Mouse (Mus musculus): ENCODE data around the gene Celsr1. TPM values are rescaled to one million over a fixed set of nuclear protein-coding genes. Genes with fewer than 3 reads are reported as not detected.

Gene Celsr1
- polyA plus RNA-seq, 1 experiment = 0.16 TPM

DNA sequence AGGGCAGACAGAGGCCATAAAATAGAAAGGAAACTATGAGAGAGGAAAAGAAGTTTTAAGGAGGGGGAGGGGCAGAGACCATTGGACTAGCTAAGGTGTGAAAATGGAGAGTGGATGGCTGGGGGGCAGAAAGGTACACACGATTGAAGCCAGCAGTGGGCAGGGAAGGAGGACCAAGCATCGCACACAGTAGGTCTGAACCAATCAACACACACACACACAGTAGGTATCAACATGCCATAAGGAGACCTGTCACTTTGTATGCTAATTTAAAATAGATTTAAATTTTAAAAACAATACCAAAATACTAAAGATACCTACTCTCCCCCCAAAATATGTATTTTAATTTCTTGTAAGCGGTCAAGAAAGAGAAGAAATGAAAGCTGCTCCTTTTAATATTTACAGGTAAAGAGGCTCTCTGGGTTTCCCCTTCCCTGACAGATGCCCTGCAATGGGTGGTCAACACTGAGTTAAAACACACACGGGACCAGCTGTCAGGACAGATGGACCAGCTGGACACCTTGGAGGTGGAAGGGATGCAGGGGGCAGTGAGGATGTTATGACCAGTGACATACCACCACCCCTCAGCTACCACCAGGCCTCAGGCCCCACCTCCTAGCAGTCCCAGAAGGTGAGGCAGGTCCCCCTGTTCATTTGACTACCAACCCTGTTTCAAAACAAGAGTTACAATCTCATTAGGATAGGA is 34.9 kb downstream of the Celsr1 start:
- Histone ChIP-seq H3ac (ENCODE audit: control insufficient read depth, insufficient read length, low read depth) (no peak overlapping the region), H3K79me3 (ENCODE audit: low read depth) (no peaks in the 10 kb centered on the region), H3K79me2 (ENCODE audit: control insufficient read depth, insufficient read depth) (no peaks in the 10 kb centered on the region), H3K27me3 (ENCODE audit: control insufficient read depth, insufficient read depth, insufficient read length) (peaks cover 76% of the 10 kb centered on the region), H3K4me3 (ENCODE audit: insufficient read depth, poor library complexity, severe bottlenecking) (no peak overlapping the region), H3K36me3 (ENCODE audit: control insufficient read depth, insufficient read depth) (no peaks in the 10 kb centered on the region)
- TF ChIP-seq CTCF (IDR thresholded peaks at IDR 0.05; ENCODE audit: control insufficient read depth, insufficient read depth, insufficient read length) (no peak), USF1 (IDR thresholded peaks at IDR 0.05; ENCODE audit: low read depth) (no peak)

DNA sequence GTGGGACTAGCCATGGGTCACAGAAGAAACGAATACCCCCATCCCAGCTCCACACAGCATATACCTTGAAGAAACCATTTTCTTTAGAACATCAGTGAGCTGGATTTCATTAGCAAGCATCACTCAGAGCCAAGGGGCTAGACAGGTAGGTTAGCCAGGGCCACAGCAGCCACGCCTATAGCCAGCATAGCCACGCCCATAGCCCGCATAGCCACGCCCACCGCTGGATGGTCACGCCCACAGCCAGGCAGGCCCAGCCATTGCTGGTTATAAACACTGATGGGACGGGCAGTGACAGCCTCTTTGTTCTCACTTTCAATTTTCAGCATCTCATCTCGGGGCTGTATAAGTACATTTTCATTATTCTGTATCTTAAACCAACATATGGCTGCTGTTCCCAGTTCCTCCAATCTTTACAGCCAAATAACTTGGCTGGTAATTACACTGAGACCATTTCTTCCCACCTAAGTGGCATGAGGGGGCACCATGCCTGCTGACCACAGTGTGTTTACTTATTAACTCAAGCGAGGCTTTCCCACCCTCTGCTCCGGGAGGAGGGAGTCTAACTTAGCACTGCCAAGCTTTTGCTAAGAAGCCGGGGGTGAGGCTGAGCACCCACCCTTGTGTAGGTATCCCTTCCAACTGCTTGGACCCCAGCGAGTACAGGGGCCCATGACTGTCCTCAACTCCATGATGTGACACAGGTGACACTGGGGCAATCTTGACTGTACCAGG is 37.4 kb downstream of the Celsr1 start:
- Histone ChIP-seq H3K4me3 (ENCODE audit: insufficient read depth, poor library complexity, severe bottlenecking) (no peak overlapping the region), H3ac (ENCODE audit: control insufficient read depth, insufficient read length, low read depth) (no peak overlapping the region), H3K27me3 (ENCODE audit: control insufficient read depth, insufficient read depth, insufficient read length) (peaks cover 65% of the 10 kb centered on the region), H3K79me3 (ENCODE audit: low read depth) (no peaks in the 10 kb centered on the region), H3K79me2 (ENCODE audit: control insufficient read depth, insufficient read depth) (no peaks in the 10 kb centered on the region), H3K36me3 (ENCODE audit: control insufficient read depth, insufficient read depth) (no peaks in the 10 kb centered on the region)
- TF ChIP-seq FOSL1 (IDR thresholded peaks at IDR 0.05; ENCODE audit: insufficient read depth, low read length, poor library complexity, severe bottlenecking) = no peak
- TF ChIP-seq MAX (IDR thresholded peaks at IDR 0.05) = no peak
- no peak for TF ChIP-seq CEBPB (IDR thresholded peaks at IDR 0.05; ENCODE audit: low read depth)
- no peak for TF ChIP-seq MYOD1 (IDR thresholded peaks at IDR 0.05; ENCODE audit: control insufficient read depth, insufficient read length, low read depth)
- no peak for TF ChIP-seq USF1 (IDR thresholded peaks at IDR 0.05; ENCODE audit: low read depth)
- no peak for TF ChIP-seq MYOG (IDR thresholded peaks at IDR 0.05; ENCODE audit: control insufficient read depth, extremely low read depth, insufficient read length)
- no peak for TF ChIP-seq CTCF (IDR thresholded peaks at IDR 0.05; ENCODE audit: control insufficient read depth, insufficient read depth, insufficient read length)

- H3K4me3 ChIP-seq (ENCODE audit: insufficient read depth, poor library complexity, severe bottlenecking) = no peak overlapping the region
- no peak overlapping the region for H3ac ChIP-seq (ENCODE audit: control insufficient read depth, insufficient read length, low read depth)
- H3K36me3 ChIP-seq (ENCODE audit: control insufficient read depth, insufficient read depth) = no peaks in the 10 kb centered on the region
- no peak for TF ChIP-seq MYOG (IDR thresholded peaks at IDR 0.05; ENCODE audit: control insufficient read depth, extremely low read depth, insufficient read length)
- TF ChIP-seq MAX (IDR thresholded peaks at IDR 0.05) = no peak
- TF ChIP-seq CEBPB (IDR thresholded peaks at IDR 0.05; ENCODE audit: low read depth) = no peak
- no peak for TF ChIP-seq CTCF (IDR thresholded peaks at IDR 0.05; ENCODE audit: control insufficient read depth, insufficient read depth, insufficient read length)
- no peak for TF ChIP-seq MYOD1 (IDR thresholded peaks at IDR 0.05; ENCODE audit: control insufficient read depth, insufficient read length, low read depth)
- TF ChIP-seq USF1 (IDR thresholded peaks at IDR 0.05; ENCODE audit: low read depth) = no peak
- TF ChIP-seq FOSL1 (IDR thresholded peaks at IDR 0.05; ENCODE audit: insufficient read depth, low read length, poor library complexity, severe bottlenecking) = no peak
- no peaks in the 10 kb centered on the region for H3K79me2 ChIP-seq (ENCODE audit: control insufficient read depth, insufficient read depth)
- H3K79me3 ChIP-seq (ENCODE audit: low read depth) = no peaks in the 10 kb centered on the region
- peaks cover 55% of the 10 kb centered on the region for H3K27me3 ChIP-seq (ENCODE audit: control insufficient read depth, insufficient read depth, insufficient read length)
Observed at GRCm38 (mm10) chr15:85994906-85995608, 38.5 kb downstream of the Celsr1 start.

DNA sequence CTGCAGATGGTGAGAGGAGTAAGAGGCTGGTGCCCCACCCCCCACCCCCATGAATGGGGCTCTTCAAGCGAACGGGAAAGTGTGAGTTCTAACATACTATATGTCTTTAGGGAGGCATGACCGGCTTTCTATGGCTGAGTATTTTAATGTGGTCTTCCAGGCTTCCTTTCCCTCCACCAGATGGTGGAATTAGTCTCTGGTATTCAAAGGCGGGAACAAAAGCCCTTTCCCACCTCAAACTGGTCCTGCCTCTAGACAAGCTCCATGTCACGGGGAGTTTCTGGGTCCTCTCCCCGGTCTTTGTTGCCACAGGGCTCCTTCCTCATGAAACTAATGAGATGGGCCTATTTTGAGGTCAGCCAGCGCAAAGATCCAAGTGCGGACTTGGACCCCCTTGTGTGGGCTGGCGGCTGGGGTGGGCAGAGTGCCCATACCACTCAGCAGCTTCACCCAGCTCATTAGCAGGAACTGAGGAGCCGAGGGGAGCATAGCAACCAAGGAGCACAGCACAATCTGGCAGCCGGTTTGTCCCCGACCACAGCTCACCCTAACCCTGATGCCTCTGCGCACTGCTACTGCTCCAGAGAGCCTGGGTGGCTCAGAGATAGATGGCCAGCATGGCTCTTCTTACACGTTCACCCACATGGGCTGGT is 39.5 kb downstream of the Celsr1 start:
- Histone ChIP-seq H3K79me3 (ENCODE audit: low read depth) (no peaks in the 10 kb centered on the region), H3K36me3 (ENCODE audit: control insufficient read depth, insufficient read depth) (no peaks in the 10 kb centered on the region), H3K79me2 (ENCODE audit: control insufficient read depth, insufficient read depth) (no peaks in the 10 kb centered on the region), H3ac (ENCODE audit: control insufficient read depth, insufficient read length, low read depth) (no peak overlapping the region), H3K4me3 (ENCODE audit: insufficient read depth, poor library complexity, severe bottlenecking) (no peak overlapping the region), H3K27me3 (ENCODE audit: control insufficient read depth, insufficient read depth, insufficient read length) (peaks cover 46% of the 10 kb centered on the region)
- TF ChIP-seq FOSL1 (IDR thresholded peaks at IDR 0.05; ENCODE audit: insufficient read depth, low read length, poor library complexity, severe bottlenecking) (no peak), MAX (IDR thresholded peaks at IDR 0.05) (no peak), CTCF (IDR thresholded peaks at IDR 0.05; ENCODE audit: control insufficient read depth, insufficient read depth, insufficient read length) (no peak), USF1 (IDR thresholded peaks at IDR 0.05; ENCODE audit: low read depth) (no peak), CEBPB (IDR thresholded peaks at IDR 0.05; ENCODE audit: low read depth) (no peak)

DNA sequence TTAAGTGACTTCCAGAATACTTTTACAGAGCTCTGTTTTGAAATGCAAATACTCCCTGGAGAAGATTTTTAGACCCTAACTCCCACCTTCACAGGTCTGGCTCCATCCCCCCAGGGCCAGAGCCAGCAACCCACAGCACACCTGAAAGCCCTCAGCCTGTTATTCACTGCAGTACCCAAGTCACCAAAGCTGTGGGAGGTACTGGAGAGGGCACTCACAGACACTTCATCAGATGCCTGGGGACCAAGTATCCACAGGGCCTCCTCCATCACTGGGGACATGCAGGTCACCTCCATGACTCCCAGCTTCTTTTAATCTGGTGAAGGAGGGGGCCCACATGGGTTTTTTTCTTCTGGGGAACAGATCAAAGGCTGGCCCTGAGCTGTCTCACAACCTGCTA is 40.2 kb downstream of the Celsr1 start:
- no peak overlapping the region for H3K4me3 ChIP-seq (ENCODE audit: insufficient read depth, poor library complexity, severe bottlenecking)
- peaks cover 49% of the 10 kb centered on the region for H3K27me3 ChIP-seq (ENCODE audit: control insufficient read depth, insufficient read depth, insufficient read length)
- no peaks in the 10 kb centered on the region for H3K79me2 ChIP-seq (ENCODE audit: control insufficient read depth, insufficient read depth)
- no peaks in the 10 kb centered on the region for H3K36me3 ChIP-seq (ENCODE audit: control insufficient read depth, insufficient read depth)
- H3K79me3 ChIP-seq (ENCODE audit: low read depth) = no peaks in the 10 kb centered on the region
- no peak for TF ChIP-seq CTCF (IDR thresholded peaks at IDR 0.05; ENCODE audit: control insufficient read depth, insufficient read depth, insufficient read length)
- TF ChIP-seq USF1 (IDR thresholded peaks at IDR 0.05; ENCODE audit: low read depth) = no peak
- TF ChIP-seq FOSL1 (IDR thresholded peaks at IDR 0.05; ENCODE audit: insufficient read depth, low read length, poor library complexity, severe bottlenecking) = no peak
- TF ChIP-seq CEBPB (IDR thresholded peaks at IDR 0.05; ENCODE audit: low read depth) = no peak
- TF ChIP-seq MYOG (IDR thresholded peaks at IDR 0.05; ENCODE audit: control insufficient read depth, extremely low read depth, insufficient read length) = no peak
- no peak for TF ChIP-seq MYOD1 (IDR thresholded peaks at IDR 0.05; ENCODE audit: control insufficient read depth, insufficient read length, low read depth)
- no peak for TF ChIP-seq MAX (IDR thresholded peaks at IDR 0.05)
- no peak overlapping the region for H3ac ChIP-seq (ENCODE audit: control insufficient read depth, insufficient read length, low read depth)

Measured in C2C12 (cell line).